Mouse (Mus musculus): ENCODE data around the gene Ttc39d. TPM values are rescaled to one million over a fixed set of nuclear protein-coding genes. Genes with fewer than 3 reads are reported as not detected.

The Ttc39d gene
- polyA plus RNA-seq, 1 experiment from 2014 or later, result not detected

- 96% methylated on average over 3 of the region's 3 CpGs for WGBS
- Histone ChIP-seq H3K4me3 (ENCODE audit: low read depth, low read length) (no peak overlapping the region), H3K27me3 (replicated peaks; ENCODE audit: control insufficient read depth, insufficient read depth, low read length) (no peaks in the 10 kb centered on the region), H3K9me3 (ENCODE audit: control insufficient read depth) (no peaks in the 10 kb centered on the region), H3K36me3 (ENCODE audit: control insufficient read depth, insufficient read depth) (peaks cover 22% of the 10 kb centered on the region), H3K4me1 (replicated peaks; ENCODE audit: control insufficient read depth, insufficient read depth, low read length) (no peaks in the 10 kb centered on the region), H3K4me2 (replicated peaks; ENCODE audit: low read depth) (no peak overlapping the region), H3K27ac (ENCODE audit: low read depth, low read length) (no peak overlapping the region), H3K9ac (ENCODE audit: low read depth, low read length) (no peak overlapping the region)
- TF ChIP-seq CTCF (IDR thresholded peaks at IDR 0.05; ENCODE audit: low read depth), result no peak
- no peak for ATAC-seq
Measured at GRCm38 (mm10) chr17:80236805-80237204, 29.5 kb downstream of the Ttc39d start.

DNA sequence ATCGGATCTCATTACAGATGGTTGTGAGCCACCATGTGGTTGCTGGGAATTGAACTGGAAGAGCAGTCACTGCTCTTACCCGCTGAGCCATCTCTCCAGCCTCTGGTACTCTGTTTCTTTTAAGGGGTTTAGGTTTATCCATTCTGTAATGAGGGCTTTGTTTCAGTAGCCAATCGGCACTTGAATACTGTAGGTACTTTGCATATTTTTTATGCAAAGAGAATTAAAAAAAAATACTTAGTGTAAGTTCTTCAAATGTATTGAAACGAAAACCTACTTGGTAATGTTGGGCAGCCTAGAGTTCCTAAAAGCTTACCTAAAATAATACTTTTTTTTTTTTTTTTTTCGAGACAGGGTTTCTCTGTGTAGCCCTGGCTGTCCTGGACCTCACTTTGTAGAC, 30.2 kb downstream of the Ttc39d start:
- no peaks in the 10 kb centered on the region for H3K27me3 ChIP-seq (replicated peaks; ENCODE audit: control insufficient read depth, insufficient read depth, low read length)
- no peaks in the 10 kb centered on the region for H3K4me1 ChIP-seq (replicated peaks; ENCODE audit: control insufficient read depth, insufficient read depth, low read length)
- no peak overlapping the region for H3K9ac ChIP-seq (ENCODE audit: low read depth, low read length)
- no peaks in the 10 kb centered on the region for H3K9me3 ChIP-seq (ENCODE audit: control insufficient read depth)
- ATAC-seq, result no peak
- no peak overlapping the region for H3K4me3 ChIP-seq (ENCODE audit: low read depth, low read length)
- TF ChIP-seq CTCF (IDR thresholded peaks at IDR 0.05; ENCODE audit: low read depth), result no peak
- 92% methylated on average over 5 of the region's 5 CpGs for WGBS
- H3K27ac ChIP-seq (ENCODE audit: low read depth, low read length), result no peak overlapping the region
- peaks cover 29% of the 10 kb centered on the region for H3K36me3 ChIP-seq (ENCODE audit: control insufficient read depth, insufficient read depth)
- no peak overlapping the region for H3K4me2 ChIP-seq (replicated peaks; ENCODE audit: low read depth)

GRCm38 (mm10) chr17:80241594-80241993, 34.3 kb downstream of the Ttc39d start:
- Histone ChIP-seq H3K9me3 (ENCODE audit: control insufficient read depth) (no peaks in the 10 kb centered on the region), H3K36me3 (ENCODE audit: control insufficient read depth, insufficient read depth) (peaks cover 67% of the 10 kb centered on the region), H3K9ac (ENCODE audit: low read depth, low read length) (no peak overlapping the region), H3K27ac (ENCODE audit: low read depth, low read length) (no peak overlapping the region), H3K27me3 (replicated peaks; ENCODE audit: control insufficient read depth, insufficient read depth, low read length) (no peaks in the 10 kb centered on the region), H3K4me3 (ENCODE audit: low read depth, low read length) (no peak overlapping the region), H3K4me2 (replicated peaks; ENCODE audit: low read depth) (no peak overlapping the region), H3K4me1 (replicated peaks; ENCODE audit: control insufficient read depth, insufficient read depth, low read length) (no peaks in the 10 kb centered on the region)
- no peak for ATAC-seq
- no peak for TF ChIP-seq CTCF (IDR thresholded peaks at IDR 0.05; ENCODE audit: low read depth)
- 86% methylated on average over 9 of the region's 9 CpGs for WGBS

DNA sequence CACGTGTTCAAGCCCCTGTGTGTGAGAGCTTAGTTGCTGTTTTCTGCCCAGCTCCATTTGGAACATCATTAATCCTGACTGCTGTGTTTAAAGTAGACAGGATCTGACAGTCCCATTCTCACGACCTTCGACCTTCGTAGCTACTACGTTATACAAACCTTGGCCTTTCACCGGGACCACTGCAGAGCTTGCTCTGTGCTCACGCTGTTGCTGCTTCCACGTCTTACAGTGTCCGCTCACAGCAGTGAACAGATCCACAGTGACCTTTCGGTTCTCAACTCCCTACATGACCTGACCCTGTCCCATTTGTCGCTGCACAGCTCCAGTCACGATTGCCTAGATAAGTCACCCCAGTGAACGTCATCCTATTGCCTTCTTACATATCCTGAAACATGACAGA, 35.9 kb downstream of the Ttc39d start:
- Histone ChIP-seq H3K27me3 (replicated peaks; ENCODE audit: control insufficient read depth, insufficient read depth, low read length) (no peaks in the 10 kb centered on the region), H3K27ac (ENCODE audit: low read depth, low read length) (no peak overlapping the region), H3K9me3 (ENCODE audit: control insufficient read depth) (no peaks in the 10 kb centered on the region), H3K9ac (ENCODE audit: low read depth, low read length) (no peak overlapping the region), H3K36me3 (ENCODE audit: control insufficient read depth, insufficient read depth) (peaks cover 79% of the 10 kb centered on the region), H3K4me3 (ENCODE audit: low read depth, low read length) (no peak overlapping the region), H3K4me2 (replicated peaks; ENCODE audit: low read depth) (no peak overlapping the region), H3K4me1 (replicated peaks; ENCODE audit: control insufficient read depth, insufficient read depth, low read length) (no peaks in the 10 kb centered on the region)
- 66% methylated on average over 13 of the region's 13 CpGs for WGBS
- TF ChIP-seq CTCF (IDR thresholded peaks at IDR 0.05; ENCODE audit: low read depth), result no peak
- no peak for ATAC-seq

DNA sequence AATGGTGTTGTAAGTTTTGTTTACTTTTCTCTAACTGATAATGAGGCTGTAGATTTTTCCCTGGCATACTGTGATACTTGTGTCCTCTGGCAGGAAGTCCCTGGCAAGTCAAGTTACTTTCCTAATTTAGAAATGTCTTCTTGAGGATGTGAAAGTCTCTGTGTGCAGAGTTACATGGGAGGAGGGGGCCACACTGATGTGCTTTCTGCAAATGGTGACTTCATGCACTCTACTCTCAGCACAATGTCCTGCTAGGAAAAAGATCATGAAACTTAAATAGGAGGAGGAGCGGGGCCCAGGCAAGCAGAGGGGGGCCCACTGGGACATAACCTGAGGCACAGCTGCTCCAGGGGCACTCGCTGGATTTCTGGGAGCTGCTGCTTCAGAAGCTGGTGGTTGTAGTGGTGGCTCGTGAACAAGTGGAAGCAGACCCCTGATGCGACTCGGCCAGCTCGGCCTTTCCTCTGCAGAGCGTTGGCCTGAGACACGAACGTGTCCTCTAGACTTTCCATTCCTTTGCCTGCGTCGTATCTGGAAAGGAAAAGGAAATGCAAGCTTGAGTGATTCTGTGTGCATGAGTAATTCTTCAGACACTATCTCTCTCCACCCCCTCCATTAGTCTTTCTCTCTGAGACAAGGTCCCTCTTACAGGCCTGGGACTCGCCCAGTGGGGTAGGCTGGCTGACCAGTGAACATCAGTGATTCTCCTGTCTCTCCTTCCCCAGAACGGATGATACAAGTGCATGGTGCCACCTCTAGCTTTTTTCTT, 45.7 kb downstream of the Ttc39d start:
- no peak for TF ChIP-seq CTCF (IDR thresholded peaks at IDR 0.05; ENCODE audit: low read depth)
- Histone ChIP-seq H3K4me2 (replicated peaks; ENCODE audit: low read depth) (no peak overlapping the region), H3K9me3 (ENCODE audit: control insufficient read depth) (no peaks in the 10 kb centered on the region), H3K4me3 (ENCODE audit: low read depth, low read length) (no peak overlapping the region), H3K27ac (ENCODE audit: low read depth, low read length) (0 out of 2 replicates have a peak overlapping the region, but pooled peaks have one; percentile 15), H3K27me3 (replicated peaks; ENCODE audit: control insufficient read depth, insufficient read depth, low read length) (no peaks in the 10 kb centered on the region), H3K36me3 (ENCODE audit: control insufficient read depth, insufficient read depth) (peaks cover 71% of the 10 kb centered on the region), H3K9ac (ENCODE audit: low read depth, low read length) (no peak overlapping the region), H3K4me1 (replicated peaks; ENCODE audit: control insufficient read depth, insufficient read depth, low read length) (no peaks in the 10 kb centered on the region)
- 76% methylated on average over 13 of the region's 13 CpGs for WGBS
- ATAC-seq, result no peak

- no peaks in the 10 kb centered on the region for H3K4me1 ChIP-seq (replicated peaks; ENCODE audit: control insufficient read depth, insufficient read depth, low read length)
- no peak overlapping the region for H3K4me3 ChIP-seq (ENCODE audit: low read depth, low read length)
- ATAC-seq, result no peak
- H3K27ac ChIP-seq (ENCODE audit: low read depth, low read length), result peak overlapping the region; percentile 42; the same call in 1 of the 2 replicates
- H3K27me3 ChIP-seq (replicated peaks; ENCODE audit: control insufficient read depth, insufficient read depth, low read length), result no peaks in the 10 kb centered on the region
- H3K36me3 ChIP-seq (ENCODE audit: control insufficient read depth, insufficient read depth), result peaks cover 73% of the 10 kb centered on the region
- no peak overlapping the region for H3K9ac ChIP-seq (ENCODE audit: low read depth, low read length)
- no peak for TF ChIP-seq CTCF (IDR thresholded peaks at IDR 0.05; ENCODE audit: low read depth)
- 90% methylated on average over 5 of the region's 5 CpGs for WGBS
- no peak overlapping the region for H3K4me2 ChIP-seq (replicated peaks; ENCODE audit: low read depth)
- H3K9me3 ChIP-seq (ENCODE audit: control insufficient read depth), result no peaks in the 10 kb centered on the region
Measured at GRCm38 (mm10) chr17:80254421-80254820, 47.2 kb downstream of the Ttc39d start.
